Mouse (Mus musculus): ENCODE data around the gene Msi1.
"Not testable (repeated sequence)": the region's sequence is repeated elsewhere in the genome, so short reads cannot be mapped to it uniquely, and the experiment has no call there.

Gene Msi1

GRCm38 (mm10) chr5:115434280-115434852 is 5.0 kb downstream of the Msi1 start:
- no peak for DNase-seq

GRCm38 (mm10) chr5:115434853-115435754 is 5.7 kb downstream of the Msi1 start:
- no peak for DNase-seq

- no peak for DNase-seq
Measured at GRCm38 (mm10) chr5:115435755-115436379, 6.5 kb downstream of the Msi1 start.

GRCm38 (mm10) chr5:115436421-115437124 is 7.2 kb downstream of the Msi1 start:
- DNase-seq: peak; percentile 92

- no peak for DNase-seq
Measured at GRCm38 (mm10) chr5:115437242-115437944, 8.0 kb downstream of the Msi1 start.

GRCm38 (mm10) chr5:115437945-115438315 is 8.5 kb downstream of the Msi1 start:
- DNase-seq: no peak

- DNase-seq: no peak
Measured at GRCm38 (mm10) chr5:115438667-115439066, 9.3 kb downstream of the Msi1 start.

GRCm38 (mm10) chr5:115441205-115441849 is 11.9 kb downstream of the Msi1 start:
- peak; percentile 72 for DNase-seq

- not testable (repeated sequence) for DNase-seq
Measured at GRCm38 (mm10) chr5:115442663-115443062, 13.3 kb downstream of the Msi1 start.

GRCm38 (mm10) chr5:115444130-115444529 is 14.7 kb downstream of the Msi1 start:
- DNase-seq: no peak

GRCm38 (mm10) chr5:115447108-115447507 is 17.7 kb downstream of the Msi1 start:
- DNase-seq: no peak

- DNase-seq: no peak
Measured at GRCm38 (mm10) chr5:115449247-115449646, 19.8 kb downstream of the Msi1 start.

GRCm38 (mm10) chr5:115450410-115451317 is 21.3 kb downstream of the Msi1 start:
- no peak for DNase-seq

GRCm38 (mm10) chr5:115454422-115455090 is 25.2 kb downstream of the Msi1 start:
- no peak for DNase-seq

- no peak for DNase-seq
Measured at GRCm38 (mm10) chr5:115455838-115456237, 26.4 kb downstream of the Msi1 start.

- no peak for DNase-seq
Measured at GRCm38 (mm10) chr5:115458918-115459317, 29.5 kb downstream of the Msi1 start.

- DNase-seq: no peak
Measured at GRCm38 (mm10) chr5:115464408-115465115, 35.2 kb downstream of the Msi1 start.

GRCm38 (mm10) chr5:115465642-115466420 is 36.4 kb downstream of the Msi1 start, which contains the start of gene Pla2g1b:
Pla2g1b (plus strand) TSS chr5:115466262.
- no peak for DNase-seq

GRCm38 (mm10) chr5:115469791-115470190 is 40.4 kb downstream of the Msi1 start:
- DNase-seq: no peak

Data from right cerebral cortex, adult 18-20 months (tissue).